In genomic region chr2:152991529-152991928, GRCm38 (mm10) we compare ENCODE assay signal across 15 mouse cellular contexts. TPM values are rescaled to one million over a fixed set of nuclear protein-coding genes. Genes with fewer than 3 reads are reported as not detected.
"Had no signal": no experiment of that assay in that cellular context is flagged by ENCODE, and none has a peak within 500 bp of the region (broad histone marks: within the 10 kb centered on the region; RNA-seq: fewer than 3 reads in every experiment).

No protein-coding gene starts in this region.

- H3K9me3 ChIP-seq: intestine, embryonic 15.5 days; limb, embryonic 10.5 days; liver, embryonic 15.5 days; midbrain, embryonic 13.5 days; neural tube, embryonic 13.5 days had no signal

- DNase-seq: lung, adult 2 months; lung, postnatal 36 days; right cerebral cortex, adult 18-20 months; right cerebral cortex, postnatal 25 days had no signal

- H3K4me3 ChIP-seq: intestine, embryonic 15.5 days; left cerebral cortex, adult 2 months; limb, embryonic 10.5 days; liver, embryonic 15.5 days; midbrain, embryonic 13.5 days; neural tube, embryonic 13.5 days had no signal

- H3K4me2 ChIP-seq: intestine, embryonic 15.5 days; liver, embryonic 11.5 days; liver, embryonic 15.5 days; midbrain, embryonic 13.5 days; neural tube, embryonic 13.5 days had no signal

- ATAC-seq: intestine, embryonic 15.5 days; lung, postnatal 0 days; midbrain, embryonic 13.5 days had no signal

- H3K9ac ChIP-seq: intestine, embryonic 15.5 days; liver, embryonic 15.5 days; midbrain, embryonic 13.5 days; neural tube, embryonic 13.5 days had no signal

- H3K36me3 ChIP-seq: intestine, embryonic 15.5 days; limb, embryonic 10.5 days; liver, embryonic 15.5 days; midbrain, embryonic 13.5 days; neural tube, embryonic 13.5 days had no signal

- H3K27ac ChIP-seq: intestine, embryonic 15.5 days; left cerebral cortex, adult 2 months; limb, embryonic 10.5 days; liver, embryonic 15.5 days; midbrain, embryonic 13.5 days; neural tube, embryonic 13.5 days; stomach, postnatal 0 days had no signal

- H3K27me3 ChIP-seq: intestine, embryonic 15.5 days; liver, embryonic 15.5 days; midbrain, embryonic 13.5 days; neural tube, embryonic 13.5 days had no signal

- H3K4me1 ChIP-seq: intestine, embryonic 15.5 days; limb, embryonic 10.5 days; liver, embryonic 15.5 days; neural tube, embryonic 13.5 days had no signal

RNA-seq across cellular contexts. Expression of gene Ttll9, which starts 29.2 kb away (rescaled TPM):
- total RNA-seq: megakaryocyte-erythroid progenitor cell, adult 5-6 weeks had no signal
- polyA plus RNA-seq: small intestine, adult 2 months; stomach, postnatal 0 days had no signal

RNA-seq across cellular contexts. Expression of gene Dusp15, which starts 40.0 kb away (rescaled TPM):
- total RNA-seq: megakaryocyte-erythroid progenitor cell, adult 5-6 weeks had no signal
- polyA plus RNA-seq: liver, embryonic 11.5 days; liver, embryonic 15.5 days; lung, postnatal 0 days; small intestine, adult 2 months had no signal

RNA-seq across cellular contexts. Expression of gene Xkr7, which starts 40.1 kb away (rescaled TPM):
- total RNA-seq: megakaryocyte-erythroid progenitor cell, adult 5-6 weeks had no signal
- polyA plus RNA-seq: limb, embryonic 10.5 days; liver, embryonic 11.5 days; liver, embryonic 15.5 days; lung, adult 2 months; lung, postnatal 0 days; stomach, postnatal 0 days had no signal

RNA-seq across cellular contexts. Expression of gene Foxs1, which starts 58.5 kb away (rescaled TPM):
- total RNA-seq: megakaryocyte-erythroid progenitor cell, adult 5-6 weeks had no signal
